Mouse (Mus musculus) intestine, embryonic 15.5 days (tissue): Measurements from ENCODE around the gene Nfia. TPM values are rescaled to one million over a fixed set of nuclear protein-coding genes. Genes with fewer than 3 reads are reported as not detected.

Source experiments
- ATAC-seq: fragments of 200-750 bp; cut with Nextera tagmentation; 2 replicates; pipeline ENCODE4 v1.8.0; 2017; ENCODE audit warnings: moderate TSS enrichment, moderate library complexity
- H3K27ac ChIP-seq: fragments of 300-500 bp; sonication (generic); 2 replicates; pipeline ENCODE4 v1.5.1; 2015; ENCODE audit warnings: mild to moderate bottlenecking, inconsistent platforms
- H3K27me3 ChIP-seq: fragments of 300-500 bp; sonication (generic); replicated peaks from 2 replicates; pipeline ENCODE4 v1.6.1; 2015; ENCODE audit warnings: inconsistent platforms
- H3K36me3 ChIP-seq: fragments of 300-500 bp; sonication (generic); 2 replicates; pipeline ENCODE4 v1.6.1; 2015; ENCODE audit warnings: inconsistent platforms
- H3K4me1 ChIP-seq: fragments of 300-500 bp; sonication (generic); replicated peaks from 2 replicates; pipeline ENCODE4 v1.6.1; 2015; ENCODE audit warnings: inconsistent platforms
- H3K4me2 ChIP-seq: fragments of 300-500 bp; sonication (generic); replicated peaks from 2 replicates; pipeline ENCODE4 v1.6.1; 2015; ENCODE audit warnings: mild to moderate bottlenecking, inconsistent platforms
- H3K4me3 ChIP-seq: fragments of 300-500 bp; sonication (generic); replicated peaks from 2 replicates; pipeline ENCODE4 v1.5.1; 2015; ENCODE audit warnings: inconsistent platforms
- H3K9ac ChIP-seq: fragments of 300-500 bp; sonication (generic); 2 replicates; pipeline ENCODE4 v1.6.1; 2015; ENCODE audit warnings: inconsistent platforms
- H3K9me3 ChIP-seq: fragments of 300-500 bp; sonication (generic); 2 replicates; pipeline ENCODE4 v1.6.1; 2016; ENCODE audit warnings: inconsistent platforms
- WGBS: fragments of 180-500 bp; shearing (Covaris S2); methylation state at CpG from one replicate; pipeline ENCODE4 v1.1.7; 2015; 5-methylcytosine and 5-hydroxymethylcytosine counted together
- polyA plus RNA-seq: library from polyadenylated mRNA; unstranded; fragments of >200 nt; fragmentation: Nextera tagmentation; extraction: Ambion mirVana; gene quantifications from 2 replicates; pipeline ENCODE4 v1.2.1, GENCODE M21; 2015

Gene Nfia
- polyA plus RNA-seq, 1 experiment from 2014 or later = 37.3 TPM

GRCm38 (mm10) chr4:97968786-97969348 lies 196.3 kb downstream of the Nfia start:
- 0 out of 2 replicates have a peak overlapping the region, but pooled peaks have one; percentile 17 for H3K27ac ChIP-seq
- no peak for ATAC-seq
- WGBS = 74% methylated on average over 7 of the region's 7 CpGs

GRCm38 (mm10) chr4:97973064-97973463 lies 200.5 kb downstream of the Nfia start:
- 94% methylated on average over 2 of the region's 2 CpGs for WGBS
- no peaks in the 10 kb centered on the region for H3K27me3 ChIP-seq
- no peak overlapping the region for H3K4me3 ChIP-seq
- peaks cover 5% of the 10 kb centered on the region; the same call in 1 of the 2 replicates for H3K4me1 ChIP-seq
- no peaks in the 10 kb centered on the region for H3K9me3 ChIP-seq
- ATAC-seq = no peak
- no peak overlapping the region for H3K4me2 ChIP-seq
- H3K27ac ChIP-seq = no peak overlapping the region
- H3K36me3 ChIP-seq = no peaks in the 10 kb centered on the region
- H3K9ac ChIP-seq = no peak overlapping the region

More at GRCm38 (mm10) chr4:97968786-97969348, 196.3 kb downstream of the Nfia start:
- Histone ChIP-seq H3K9ac (no peak overlapping the region), H3K36me3 (no peaks in the 10 kb centered on the region), H3K27me3 (no peaks in the 10 kb centered on the region), H3K9me3 (no peaks in the 10 kb centered on the region), H3K4me1 (0 out of 2 replicates have a peak, but pooled peaks cover 3% of the 10 kb centered on the region), H3K4me2 (no peak overlapping the region), H3K4me3 (no peak overlapping the region)

- H3K27ac ChIP-seq = no peak overlapping the region
- no peaks in the 10 kb centered on the region for H3K36me3 ChIP-seq
- H3K27me3 ChIP-seq = no peaks in the 10 kb centered on the region
- no peak overlapping the region for H3K4me2 ChIP-seq
- WGBS = 61% methylated on average over 6 of the region's 6 CpGs
- no peaks in the 10 kb centered on the region for H3K9me3 ChIP-seq
- peaks cover 2% of the 10 kb centered on the region; the same call in 1 of the 2 replicates for H3K4me1 ChIP-seq
- no peak overlapping the region for H3K4me3 ChIP-seq
- no peak overlapping the region for H3K9ac ChIP-seq
- no peak for ATAC-seq
Observed at GRCm38 (mm10) chr4:97974037-97974436, 201.5 kb downstream of the Nfia start.

GRCm38 (mm10) chr4:97976891-97977290 lies 204.4 kb downstream of the Nfia start:
- ATAC-seq = no peak
- H3K4me3 ChIP-seq = no peak overlapping the region
- no peak overlapping the region for H3K27ac ChIP-seq
- H3K9me3 ChIP-seq = no peaks in the 10 kb centered on the region
- no peak overlapping the region for H3K9ac ChIP-seq
- no peaks in the 10 kb centered on the region for H3K27me3 ChIP-seq
- H3K4me1 ChIP-seq = peaks cover 2% of the 10 kb centered on the region; the same call in 1 of the 2 replicates
- no peaks in the 10 kb centered on the region for H3K36me3 ChIP-seq
- WGBS = 47% methylated on average over 5 of the region's 5 CpGs
- no peak overlapping the region for H3K4me2 ChIP-seq

- no peaks in the 10 kb centered on the region for H3K9me3 ChIP-seq
- H3K4me1 ChIP-seq = no peaks in the 10 kb centered on the region
- no peaks in the 10 kb centered on the region for H3K27me3 ChIP-seq
- WGBS = 83% methylated on average over 2 of the region's 2 CpGs
- no peak overlapping the region for H3K9ac ChIP-seq
- H3K4me3 ChIP-seq = no peak overlapping the region
- no peaks in the 10 kb centered on the region for H3K36me3 ChIP-seq
- no peak overlapping the region for H3K27ac ChIP-seq
- no peak overlapping the region for H3K4me2 ChIP-seq
- no peak for ATAC-seq
Observed at GRCm38 (mm10) chr4:97984361-97984760, 211.8 kb downstream of the Nfia start.

- Histone ChIP-seq H3K27ac (no peak overlapping the region), H3K9ac (no peak overlapping the region), H3K4me1 (no peaks in the 10 kb centered on the region), H3K36me3 (no peaks in the 10 kb centered on the region), H3K4me2 (no peak overlapping the region), H3K27me3 (no peaks in the 10 kb centered on the region), H3K9me3 (no peaks in the 10 kb centered on the region), H3K4me3 (no peak overlapping the region)
- no peak for ATAC-seq
- WGBS = 95% methylated on average over 1 of the region's 1 CpGs
Observed at GRCm38 (mm10) chr4:97986056-97986734, 213.7 kb downstream of the Nfia start.

- no peaks in the 10 kb centered on the region for H3K36me3 ChIP-seq
- no peak overlapping the region for H3K4me2 ChIP-seq
- H3K9ac ChIP-seq = no peak overlapping the region
- no peaks in the 10 kb centered on the region for H3K27me3 ChIP-seq
- no peak overlapping the region for H3K4me3 ChIP-seq
- H3K27ac ChIP-seq = no peak overlapping the region
- WGBS = 63% methylated on average over 4 of the region's 4 CpGs
- H3K9me3 ChIP-seq = no peaks in the 10 kb centered on the region
- H3K4me1 ChIP-seq = no peaks in the 10 kb centered on the region
- ATAC-seq = no peak
Observed at GRCm38 (mm10) chr4:97986735-97987075, 214.2 kb downstream of the Nfia start.

GRCm38 (mm10) chr4:97988703-97989102 lies 216.2 kb downstream of the Nfia start:
- Histone ChIP-seq H3K9ac (no peak overlapping the region), H3K27ac (no peak overlapping the region), H3K36me3 (no peaks in the 10 kb centered on the region), H3K4me3 (no peak overlapping the region), H3K4me1 (no peaks in the 10 kb centered on the region), H3K27me3 (no peaks in the 10 kb centered on the region), H3K9me3 (no peaks in the 10 kb centered on the region), H3K4me2 (no peak overlapping the region)
- no peak for ATAC-seq
- 79% methylated on average over 5 of the region's 5 CpGs for WGBS

- H3K4me1 ChIP-seq = no peaks in the 10 kb centered on the region
- H3K4me3 ChIP-seq = no peak overlapping the region
- ATAC-seq = no peak
- 38% methylated on average over 5 of the region's 5 CpGs for WGBS
- no peaks in the 10 kb centered on the region for H3K36me3 ChIP-seq
- H3K9me3 ChIP-seq = no peaks in the 10 kb centered on the region
- no peak overlapping the region for H3K4me2 ChIP-seq
- H3K9ac ChIP-seq = no peak overlapping the region
- no peaks in the 10 kb centered on the region for H3K27me3 ChIP-seq
- H3K27ac ChIP-seq = no peak overlapping the region
Observed at GRCm38 (mm10) chr4:97990431-97990830, 217.9 kb downstream of the Nfia start.

GRCm38 (mm10) chr4:97991395-97991794 lies 218.9 kb downstream of the Nfia start:
- H3K9me3 ChIP-seq = no peaks in the 10 kb centered on the region
- ATAC-seq = no peak
- WGBS = 89% methylated on average over 11 of the region's 11 CpGs

GRCm38 (mm10) chr4:97991880-97992279 lies 219.3 kb downstream of the Nfia start:
- no peak for ATAC-seq
- H3K4me3 ChIP-seq = no peak overlapping the region
- no peak overlapping the region for H3K9ac ChIP-seq
- H3K4me2 ChIP-seq = no peak overlapping the region
- H3K27ac ChIP-seq = no peak overlapping the region
- no peaks in the 10 kb centered on the region for H3K27me3 ChIP-seq
- 59% methylated on average over 3 of the region's 3 CpGs for WGBS
- H3K36me3 ChIP-seq = no peaks in the 10 kb centered on the region
- H3K4me1 ChIP-seq = no peaks in the 10 kb centered on the region
- no peaks in the 10 kb centered on the region for H3K9me3 ChIP-seq

More at GRCm38 (mm10) chr4:97991395-97991794, 218.9 kb downstream of the Nfia start:
- Histone ChIP-seq H3K4me3 (no peak overlapping the region), H3K9ac (no peak overlapping the region), H3K4me2 (no peak overlapping the region), H3K27ac (no peak overlapping the region), H3K36me3 (no peaks in the 10 kb centered on the region), H3K4me1 (no peaks in the 10 kb centered on the region), H3K27me3 (no peaks in the 10 kb centered on the region)

- H3K4me1 ChIP-seq = no peaks in the 10 kb centered on the region
- WGBS = 74% methylated on average over 8 of the region's 8 CpGs
Observed at GRCm38 (mm10) chr4:97995911-97996712, 223.6 kb downstream of the Nfia start.

More at GRCm38 (mm10) chr4:97995911-97996712, 223.6 kb downstream of the Nfia start:
- Histone ChIP-seq H3K27ac (no peak overlapping the region), H3K27me3 (no peaks in the 10 kb centered on the region), H3K9ac (no peak overlapping the region), H3K4me3 (no peak overlapping the region), H3K4me2 (no peak overlapping the region), H3K36me3 (no peaks in the 10 kb centered on the region), H3K9me3 (no peaks in the 10 kb centered on the region)
- ATAC-seq = no peak
